Mouse (Mus musculus): ENCODE results near the gene Acacb. TPM values are rescaled to one million over a fixed set of nuclear protein-coding genes. Genes with fewer than 3 reads are reported as not detected.

The Acacb gene
- polyA plus RNA-seq, 1 experiment from 2014 or later: 3.6 TPM

DNA sequence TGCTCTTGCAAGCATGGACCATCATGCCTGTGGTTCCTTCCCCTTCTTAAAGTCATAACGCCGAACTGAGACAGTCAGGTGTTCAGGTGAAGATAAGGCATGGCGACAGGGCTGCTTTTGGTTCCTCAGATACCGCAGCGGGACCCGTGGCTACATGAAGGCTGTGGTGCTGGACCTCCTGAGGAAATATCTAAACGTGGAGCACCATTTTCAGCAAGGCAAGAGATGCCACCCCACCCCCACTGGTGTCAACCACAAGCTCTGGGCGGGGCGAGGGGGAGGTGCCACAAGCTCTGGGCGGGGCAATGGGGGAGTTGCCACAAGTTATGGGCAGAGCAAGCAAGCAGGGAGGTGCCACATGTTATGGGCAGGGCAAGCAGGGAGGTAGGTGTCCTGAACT, 66.8 kb downstream of the Acacb start:
- H3K9me3 ChIP-seq (ENCODE audit: control insufficient read depth, low read length): no peaks in the 10 kb centered on the region
- DNase-seq: no peak
- H3K4me2 ChIP-seq (ENCODE audit: low read length): no peak overlapping the region
- H3K27me3 ChIP-seq (ENCODE audit: control insufficient read depth, insufficient read depth, low read length): no peaks in the 10 kb centered on the region
- no peak overlapping the region for H3K27ac ChIP-seq (replicated peaks; ENCODE audit: low read depth, low read length)
- no peak overlapping the region for H3K9ac ChIP-seq (replicated peaks; ENCODE audit: low read length)
- ATAC-seq (ENCODE audit: low FRiP score, low TSS enrichment): no peak
- no peaks in the 10 kb centered on the region for H3K36me3 ChIP-seq (ENCODE audit: control insufficient read depth, insufficient read depth, low read length)
- no peak overlapping the region for H3K4me3 ChIP-seq (replicated peaks; ENCODE audit: low read depth, low read length)
- WGBS: 72% methylated on average over 10 of the region's 10 CpGs
- H3K4me1 ChIP-seq (ENCODE audit: control insufficient read depth, insufficient read depth, low read length): no peaks in the 10 kb centered on the region

DNA sequence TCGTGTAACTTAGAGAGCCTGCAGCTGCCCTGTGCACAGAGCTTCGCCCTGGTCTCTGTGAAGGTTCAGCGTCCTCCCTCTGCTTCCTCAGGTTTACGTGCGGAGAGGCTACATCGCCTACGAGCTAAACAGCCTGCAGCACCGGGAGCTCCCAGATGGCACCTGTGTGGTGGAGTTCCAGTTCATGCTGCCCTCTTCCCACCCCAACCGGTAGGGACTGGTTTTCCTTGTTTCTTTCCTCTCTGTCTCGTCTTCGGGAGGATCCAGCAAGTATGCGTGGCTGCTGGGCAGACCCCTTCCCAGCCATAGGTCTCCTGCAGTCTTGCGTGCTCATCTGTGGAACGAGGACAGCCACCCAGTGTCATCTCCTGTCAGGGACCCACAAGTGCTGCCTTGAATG, 72.4 kb downstream of the Acacb start:
- Histone ChIP-seq H3K9ac (replicated peaks; ENCODE audit: low read length) (no peak overlapping the region), H3K27me3 (ENCODE audit: control insufficient read depth, insufficient read depth, low read length) (no peaks in the 10 kb centered on the region), H3K9me3 (ENCODE audit: control insufficient read depth, low read length) (no peaks in the 10 kb centered on the region), H3K36me3 (ENCODE audit: control insufficient read depth, insufficient read depth, low read length) (no peaks in the 10 kb centered on the region), H3K4me2 (ENCODE audit: low read length) (no peak overlapping the region), H3K27ac (replicated peaks; ENCODE audit: low read depth, low read length) (no peak overlapping the region), H3K4me3 (replicated peaks; ENCODE audit: low read depth, low read length) (no peak overlapping the region), H3K4me1 (ENCODE audit: control insufficient read depth, insufficient read depth, low read length) (no peaks in the 10 kb centered on the region)
- ATAC-seq (ENCODE audit: low FRiP score, low TSS enrichment) (no peak), DNase-seq (no peak)
- WGBS: 87% methylated on average over 14 of the region's 14 CpGs

DNA sequence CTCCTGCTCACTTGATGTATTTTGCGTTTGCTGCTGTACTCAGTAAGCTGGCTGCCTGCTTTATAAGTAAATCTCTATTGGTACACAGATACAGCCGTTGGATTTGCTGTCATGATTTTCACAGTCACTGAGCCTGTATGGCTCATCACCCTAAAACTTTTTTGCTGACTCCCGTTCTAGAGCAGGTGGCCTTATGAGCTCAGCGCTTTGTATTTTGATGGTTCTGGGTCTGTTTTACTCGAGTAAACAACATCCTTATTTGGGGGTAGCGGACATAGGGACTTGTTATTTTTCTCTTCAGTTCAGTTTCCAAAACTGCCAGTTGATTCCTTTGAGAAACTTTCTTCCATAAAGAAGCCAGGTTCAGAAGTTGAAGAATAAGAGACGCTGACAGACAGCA, 79.7 kb downstream of the Acacb start:
- no peak overlapping the region for H3K9ac ChIP-seq (replicated peaks; ENCODE audit: low read length)
- no peaks in the 10 kb centered on the region for H3K4me1 ChIP-seq (ENCODE audit: control insufficient read depth, insufficient read depth, low read length)
- 95% methylated on average over 7 of the region's 7 CpGs for WGBS
- H3K9me3 ChIP-seq (ENCODE audit: control insufficient read depth, low read length): peaks cover 15% of the 10 kb centered on the region
- H3K27me3 ChIP-seq (ENCODE audit: control insufficient read depth, insufficient read depth, low read length): no peaks in the 10 kb centered on the region
- DNase-seq (peak; percentile 41), ATAC-seq (ENCODE audit: low FRiP score, low TSS enrichment) (no peak)
- H3K27ac ChIP-seq (replicated peaks; ENCODE audit: low read depth, low read length): no peak overlapping the region
- no peaks in the 10 kb centered on the region for H3K36me3 ChIP-seq (ENCODE audit: control insufficient read depth, insufficient read depth, low read length)
- H3K4me3 ChIP-seq (replicated peaks; ENCODE audit: low read depth, low read length): no peak overlapping the region
- no peak overlapping the region for H3K4me2 ChIP-seq (ENCODE audit: low read length)

DNA sequence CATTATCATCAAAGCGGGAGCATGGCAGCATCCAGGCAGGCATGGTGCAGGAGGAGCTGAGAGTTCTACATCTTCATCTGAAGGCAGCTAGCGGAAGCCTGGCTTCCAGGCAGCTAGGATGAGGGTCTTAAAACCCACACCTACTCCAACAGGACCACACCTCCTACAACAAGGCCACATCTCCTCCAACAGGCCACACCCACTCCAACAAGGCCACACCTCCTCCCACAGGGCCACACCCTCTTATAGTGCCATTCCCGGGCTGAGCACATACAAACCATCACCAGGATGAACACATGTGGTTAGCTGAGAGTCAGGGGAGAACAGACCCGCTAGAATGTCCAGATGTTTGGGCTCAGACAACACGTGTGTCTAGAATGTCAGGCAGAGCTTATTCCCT, 82.6 kb downstream of the Acacb start:
- Histone ChIP-seq H3K4me1 (ENCODE audit: control insufficient read depth, insufficient read depth, low read length) (no peaks in the 10 kb centered on the region), H3K9ac (replicated peaks; ENCODE audit: low read length) (no peak overlapping the region), H3K27ac (replicated peaks; ENCODE audit: low read depth, low read length) (no peak overlapping the region), H3K4me2 (ENCODE audit: low read length) (no peak overlapping the region), H3K4me3 (replicated peaks; ENCODE audit: low read depth, low read length) (no peak overlapping the region), H3K27me3 (ENCODE audit: control insufficient read depth, insufficient read depth, low read length) (no peaks in the 10 kb centered on the region), H3K36me3 (ENCODE audit: control insufficient read depth, insufficient read depth, low read length) (no peaks in the 10 kb centered on the region), H3K9me3 (ENCODE audit: control insufficient read depth, low read length) (peaks cover 15% of the 10 kb centered on the region)
- DNase-seq: no peak
- no peak for ATAC-seq (ENCODE audit: low FRiP score, low TSS enrichment)
- 83% methylated on average over 5 of the region's 5 CpGs for WGBS

DNA sequence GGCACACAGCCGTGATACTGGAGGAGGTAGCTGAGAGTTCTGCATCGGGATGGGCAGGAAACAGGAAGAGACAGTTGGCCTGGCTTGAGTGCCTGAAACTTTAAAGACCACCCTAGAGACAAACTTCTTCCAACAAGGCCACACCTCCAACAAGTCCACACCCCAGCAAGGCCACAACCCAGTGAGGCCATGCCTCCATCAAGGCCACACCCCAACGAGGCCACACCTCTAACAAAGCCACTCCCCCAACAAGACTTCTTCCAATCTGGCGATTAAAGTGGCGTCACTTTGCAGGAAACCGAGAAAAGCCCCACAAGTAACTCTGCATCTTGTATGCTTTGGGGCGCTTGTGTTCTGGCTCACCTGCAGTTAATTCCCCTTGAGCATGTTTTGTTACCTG, 92.6 kb downstream of the Acacb start:
- Histone ChIP-seq H3K9ac (replicated peaks; ENCODE audit: low read length) (no peak overlapping the region), H3K4me1 (ENCODE audit: control insufficient read depth, insufficient read depth, low read length) (no peaks in the 10 kb centered on the region), H3K4me3 (replicated peaks; ENCODE audit: low read depth, low read length) (no peak overlapping the region), H3K36me3 (ENCODE audit: control insufficient read depth, insufficient read depth, low read length) (no peaks in the 10 kb centered on the region), H3K9me3 (ENCODE audit: control insufficient read depth, low read length) (no peaks in the 10 kb centered on the region), H3K4me2 (ENCODE audit: low read length) (no peak overlapping the region), H3K27ac (replicated peaks; ENCODE audit: low read depth, low read length) (no peak overlapping the region), H3K27me3 (ENCODE audit: control insufficient read depth, insufficient read depth, low read length) (no peaks in the 10 kb centered on the region)
- 37% methylated on average over 7 of the region's 7 CpGs for WGBS
- ATAC-seq (ENCODE audit: low FRiP score, low TSS enrichment) (no peak), DNase-seq (no peak)

DNA sequence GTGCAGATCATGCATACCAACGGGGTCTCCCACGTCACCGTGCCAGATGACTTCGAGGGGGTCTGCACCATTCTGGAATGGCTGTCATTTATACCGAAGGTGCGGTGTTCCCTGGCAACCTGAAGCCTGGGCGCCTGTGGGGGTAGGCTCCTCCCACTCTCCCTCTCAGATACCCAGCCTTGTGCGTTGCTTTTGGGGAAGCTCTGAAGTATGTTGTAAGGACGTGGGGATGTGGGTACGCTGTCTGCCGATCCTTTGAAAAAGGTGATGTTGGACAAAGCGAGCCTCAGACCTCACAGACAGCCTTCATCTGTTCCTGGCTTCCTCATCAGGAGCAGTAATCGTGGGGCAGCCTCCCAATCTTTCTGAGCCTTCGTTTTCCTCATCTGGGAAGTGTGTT, 93.4 kb downstream of the Acacb start:
- H3K4me1 ChIP-seq (ENCODE audit: control insufficient read depth, insufficient read depth, low read length): no peaks in the 10 kb centered on the region
- no peak overlapping the region for H3K9ac ChIP-seq (replicated peaks; ENCODE audit: low read length)
- no peak overlapping the region for H3K4me3 ChIP-seq (replicated peaks; ENCODE audit: low read depth, low read length)
- H3K9me3 ChIP-seq (ENCODE audit: control insufficient read depth, low read length): no peaks in the 10 kb centered on the region
- ATAC-seq (ENCODE audit: low FRiP score, low TSS enrichment): no peak
- H3K27me3 ChIP-seq (ENCODE audit: control insufficient read depth, insufficient read depth, low read length): no peaks in the 10 kb centered on the region
- DNase-seq: no peak
- no peak overlapping the region for H3K27ac ChIP-seq (replicated peaks; ENCODE audit: low read depth, low read length)
- H3K36me3 ChIP-seq (ENCODE audit: control insufficient read depth, insufficient read depth, low read length): no peaks in the 10 kb centered on the region
- 46% methylated on average over 14 of the region's 14 CpGs for WGBS
- H3K4me2 ChIP-seq (ENCODE audit: low read length): no peak overlapping the region

DNA sequence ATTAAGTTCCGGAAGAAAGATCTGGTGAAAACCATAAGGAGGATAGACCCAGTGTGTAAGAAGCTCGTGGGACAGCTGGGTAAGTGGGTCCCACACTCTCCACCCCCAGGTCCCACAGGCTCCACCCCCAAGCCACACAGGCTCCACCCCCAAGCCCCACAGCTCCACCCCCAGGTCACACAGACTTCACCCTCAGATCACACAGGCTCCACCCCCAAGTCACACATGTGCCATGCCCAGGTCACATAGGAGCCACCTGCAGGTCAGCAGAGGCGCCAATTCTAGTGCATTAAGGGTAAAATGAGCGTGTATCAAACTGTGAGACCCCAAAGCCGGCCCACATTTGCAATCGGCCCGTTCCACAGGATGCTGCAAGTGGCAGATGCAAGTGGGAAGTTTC, 100.1 kb downstream of the Acacb start:
- WGBS: 85% methylated on average over 7 of the region's 7 CpGs
- Histone ChIP-seq H3K4me3 (replicated peaks; ENCODE audit: low read depth, low read length) (no peak overlapping the region), H3K9ac (replicated peaks; ENCODE audit: low read length) (no peak overlapping the region), H3K4me1 (ENCODE audit: control insufficient read depth, insufficient read depth, low read length) (peaks cover 8% of the 10 kb centered on the region), H3K9me3 (ENCODE audit: control insufficient read depth, low read length) (no peaks in the 10 kb centered on the region), H3K36me3 (ENCODE audit: control insufficient read depth, insufficient read depth, low read length) (no peaks in the 10 kb centered on the region), H3K27me3 (ENCODE audit: control insufficient read depth, insufficient read depth, low read length) (no peaks in the 10 kb centered on the region; the same call in 1 of the 2 replicates), H3K4me2 (ENCODE audit: low read length) (no peak overlapping the region), H3K27ac (replicated peaks; ENCODE audit: low read depth, low read length) (no peak overlapping the region)
- DNase-seq (no peak), ATAC-seq (ENCODE audit: low FRiP score, low TSS enrichment) (no peak)

DNA sequence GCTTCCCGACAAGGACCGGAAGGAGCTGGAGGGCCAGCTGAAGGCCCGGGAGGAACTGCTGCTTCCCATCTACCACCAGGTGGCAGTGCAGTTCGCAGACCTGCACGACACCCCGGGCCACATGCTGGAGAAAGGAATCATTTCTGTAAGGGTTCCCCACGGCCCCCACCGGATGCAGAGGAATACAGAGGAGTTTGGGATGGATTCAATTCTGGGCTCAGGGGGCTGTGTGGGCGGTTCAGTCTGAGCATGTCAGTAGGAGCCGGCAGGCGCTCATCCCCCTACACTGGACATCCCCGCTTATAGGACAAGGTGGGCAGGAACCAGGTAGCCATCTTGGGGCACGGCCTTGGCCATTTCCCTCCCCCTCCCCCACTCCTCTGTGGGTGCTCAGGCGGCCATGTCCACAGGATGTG, 101.8 kb downstream of the Acacb start:
- Histone ChIP-seq H3K27ac (replicated peaks; ENCODE audit: low read depth, low read length) (no peak overlapping the region), H3K9ac (replicated peaks; ENCODE audit: low read length) (peak overlapping the region; percentile 29; the same call in 1 of the 2 replicates), H3K4me3 (replicated peaks; ENCODE audit: low read depth, low read length) (no peak overlapping the region), H3K4me2 (ENCODE audit: low read length) (peak overlapping the region; percentile 42), H3K9me3 (ENCODE audit: control insufficient read depth, low read length) (no peaks in the 10 kb centered on the region), H3K36me3 (ENCODE audit: control insufficient read depth, insufficient read depth, low read length) (no peaks in the 10 kb centered on the region), H3K27me3 (ENCODE audit: control insufficient read depth, insufficient read depth, low read length) (no peaks in the 10 kb centered on the region; the same call in 1 of the 2 replicates), H3K4me1 (ENCODE audit: control insufficient read depth, insufficient read depth, low read length) (peaks cover 8% of the 10 kb centered on the region)
- DNase-seq (peak; percentile 93), ATAC-seq (ENCODE audit: low FRiP score, low TSS enrichment) (peak; percentile 57; the same call in 1 of the 2 replicates)
- 17% methylated on average over 14 of the region's 14 CpGs for WGBS

DNA sequence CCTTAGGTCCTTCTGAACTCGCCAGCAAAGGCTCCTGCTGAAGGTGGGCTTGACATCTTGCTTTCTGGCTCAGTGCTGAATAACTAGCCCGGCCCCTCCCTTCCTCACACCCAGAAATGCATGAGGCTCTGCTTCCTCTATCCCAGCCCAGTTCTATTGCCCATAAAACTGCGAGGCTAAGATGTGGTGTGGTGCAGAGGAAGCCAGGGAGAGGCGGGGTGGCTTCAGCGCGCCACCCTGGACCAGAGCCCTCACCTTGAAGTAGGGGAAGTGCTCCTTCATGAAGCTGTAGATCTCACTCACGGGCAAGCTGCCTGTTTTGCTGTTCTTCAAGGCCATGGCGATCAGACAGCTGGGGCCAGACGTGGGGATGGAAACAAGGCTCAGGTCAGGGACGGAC, 113.2 kb downstream of the Acacb start:
- Histone ChIP-seq H3K36me3 (ENCODE audit: control insufficient read depth, insufficient read depth, low read length) (no peaks in the 10 kb centered on the region), H3K4me1 (ENCODE audit: control insufficient read depth, insufficient read depth, low read length) (no peaks in the 10 kb centered on the region), H3K4me2 (ENCODE audit: low read length) (no peak overlapping the region), H3K27ac (replicated peaks; ENCODE audit: low read depth, low read length) (no peak overlapping the region), H3K4me3 (replicated peaks; ENCODE audit: low read depth, low read length) (no peak overlapping the region), H3K27me3 (ENCODE audit: control insufficient read depth, insufficient read depth, low read length) (no peaks in the 10 kb centered on the region; the same call in 1 of the 2 replicates), H3K9me3 (ENCODE audit: control insufficient read depth, low read length) (no peaks in the 10 kb centered on the region), H3K9ac (replicated peaks; ENCODE audit: low read length) (no peak overlapping the region)
- ATAC-seq (ENCODE audit: low FRiP score, low TSS enrichment) (no peak), DNase-seq (no peak)
- WGBS: 86% methylated on average over 10 of the region's 10 CpGs

Measured in midbrain, embryonic 14.5 days (tissue).